Mouse (Mus musculus) forebrain, postnatal 0 days (tissue): ENCODE measurements at regions not wholly inside any gene's neighbourhood (a gene's known extent, or its start where the extent isn't known, plus 50 kb on each side); places are given as distances from the start of the nearest gene placed in this dataset.

Source experiments
- ATAC-seq: fragments of 200-750 bp; cut with Nextera tagmentation; 2 replicates; pipeline ENCODE4 v1.8.0; 2017; ENCODE audit warnings: mild to moderate bottlenecking, moderate library complexity
- DNase-seq: peaks from one replicate; pipeline ENCODE4 v3.0.0-alpha.2; 2015
- H3K27ac ChIP-seq: fragments of 300-500 bp; sonication (generic); 2 replicates; pipeline ENCODE4 v1.5.1; 2014; ENCODE audit warnings: low read depth, mild to moderate bottlenecking, antibody characterized with exemption, low read length, moderate library complexity, mixed read lengths
- H3K27me3 ChIP-seq: fragments of 300-500 bp; sonication (generic); 2 replicates; pipeline ENCODE4 v1.6.1; 2014; ENCODE audit warnings: mild to moderate bottlenecking, low read length, mixed read lengths; ENCODE audit not compliant: insufficient read depth
- H3K36me3 ChIP-seq: fragments of 300-500 bp; sonication (generic); 2 replicates; pipeline ENCODE4 v1.6.1; 2014; ENCODE audit warnings: mild to moderate bottlenecking, moderate library complexity; ENCODE audit not compliant: insufficient read depth
- H3K4me1 ChIP-seq: fragments of 300-500 bp; sonication (generic); 2 replicates; pipeline ENCODE4 v1.6.1; 2014; ENCODE audit warnings: antibody characterized with exemption; ENCODE audit not compliant: insufficient read depth
- H3K4me2 ChIP-seq: fragments of 300-500 bp; sonication (generic); 2 replicates; pipeline ENCODE4 v1.6.1; 2014; ENCODE audit warnings: low read depth, mild to moderate bottlenecking, moderate library complexity
- H3K4me3 ChIP-seq: fragments of 300-500 bp; sonication (generic); 2 replicates; pipeline ENCODE4 v1.5.1; 2014; ENCODE audit warnings: low read depth, low read length, mixed read lengths
- H3K9ac ChIP-seq: fragments of 300-500 bp; sonication (generic); 2 replicates; pipeline ENCODE4 v1.6.1; 2014; ENCODE audit warnings: mild to moderate bottlenecking
- H3K9me3 ChIP-seq: fragments of 300-500 bp; sonication (generic); 2 replicates; pipeline ENCODE4 v1.6.1; 2016; ENCODE audit warnings: low read length
- CTCF ChIP-seq: sonication (generic); IDR thresholded peaks from 2 replicates; pipeline ENCODE4 v1.5.1; 2016; ENCODE audit warnings: antibody characterized with exemption, control low read depth, low read depth
- WGBS: fragments of 180-500 bp; shearing (Covaris S2); extraction: QIAGEN DNeasy Blood & Tissue Kit; methylation state at CpG from one replicate; pipeline ENCODE4 v1.1.7; 2014; 5-methylcytosine and 5-hydroxymethylcytosine counted together

GRCm38 (mm10) chr5:141131906-141132305 is 109.4 kb upstream of the Sdk1 start:
- Histone ChIP-seq H3K4me2 (no peak overlapping the region), H3K4me3 (no peak overlapping the region), H3K9ac (no peak overlapping the region), H3K27me3 (no peaks in the 10 kb centered on the region), H3K36me3 (no peaks in the 10 kb centered on the region), H3K9me3 (no peaks in the 10 kb centered on the region), H3K27ac (no peak overlapping the region), H3K4me1 (no peaks in the 10 kb centered on the region)
- DNase-seq = no peak
- no peak for ATAC-seq
- no peak for TF ChIP-seq CTCF
- WGBS = 54% methylated on average over 9 of the region's 9 CpGs

DNA sequence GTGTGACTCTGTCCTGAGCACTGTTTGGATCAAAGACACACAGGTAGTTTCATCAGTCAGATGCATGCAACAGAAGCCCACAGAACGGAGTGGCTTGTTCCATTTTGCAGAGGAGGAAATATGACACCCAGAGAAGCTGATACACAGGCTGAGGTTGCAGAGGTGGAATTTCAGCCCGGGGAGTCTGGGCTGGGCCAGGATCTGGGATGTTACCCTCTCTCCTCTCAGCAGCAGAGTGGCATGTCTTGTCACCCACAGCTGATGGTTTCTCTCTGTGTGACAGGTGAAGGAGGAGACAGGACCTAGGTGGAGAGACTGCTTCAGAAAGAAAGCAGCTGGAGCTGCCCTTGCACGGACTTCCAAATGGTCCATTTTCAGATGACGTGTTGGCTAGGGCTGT is 105.1 kb upstream of the Sdk1 start:
- no peak overlapping the region for H3K27ac ChIP-seq
- no peak overlapping the region for H3K4me2 ChIP-seq
- peaks cover 4% of the 10 kb centered on the region; the same call in 1 of the 2 replicates for H3K4me1 ChIP-seq
- no peaks in the 10 kb centered on the region for H3K36me3 ChIP-seq
- no peaks in the 10 kb centered on the region for H3K9me3 ChIP-seq
- DNase-seq (no peak), ATAC-seq (no peak)
- TF ChIP-seq CTCF = no peak
- H3K9ac ChIP-seq = no peak overlapping the region
- no peaks in the 10 kb centered on the region for H3K27me3 ChIP-seq
- 58% methylated on average over 4 of the region's 4 CpGs for WGBS
- H3K4me3 ChIP-seq = no peak overlapping the region

DNA sequence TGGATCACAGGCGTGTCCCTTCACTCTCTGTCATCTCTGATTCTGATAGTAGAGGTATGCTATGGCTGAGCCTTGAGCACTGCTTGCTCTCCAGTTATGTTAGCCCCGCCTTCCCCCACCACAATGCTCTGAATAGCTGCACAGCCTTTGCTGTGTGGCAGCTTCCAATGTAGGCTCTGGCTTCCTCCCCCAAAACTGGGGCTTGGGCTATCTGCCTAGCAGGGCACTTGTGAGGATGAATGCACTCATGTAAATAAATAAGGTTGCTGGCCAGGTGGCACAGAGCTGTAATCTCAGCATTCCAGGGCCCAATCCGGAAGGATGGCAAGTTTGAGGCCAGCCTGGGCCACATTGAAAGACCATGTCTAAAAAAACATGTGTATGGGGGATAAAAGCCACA is 103.6 kb upstream of the Sdk1 start:
- no peak for ATAC-seq
- Histone ChIP-seq H3K27me3 (no peaks in the 10 kb centered on the region), H3K27ac (no peak overlapping the region), H3K9ac (no peak overlapping the region), H3K4me2 (no peak overlapping the region), H3K9me3 (no peaks in the 10 kb centered on the region), H3K4me1 (peaks cover 4% of the 10 kb centered on the region; the same call in 1 of the 2 replicates), H3K4me3 (no peak overlapping the region), H3K36me3 (no peaks in the 10 kb centered on the region)
- WGBS = 58% methylated on average over 3 of the region's 3 CpGs
- no peak for TF ChIP-seq CTCF
- DNase-seq = no peak

GRCm38 (mm10) chr5:141138771-141139360 is 102.4 kb upstream of the Sdk1 start:
- Histone ChIP-seq H3K4me1 (peaks cover 4% of the 10 kb centered on the region; the same call in 1 of the 2 replicates), H3K27me3 (no peaks in the 10 kb centered on the region), H3K4me3 (no peak overlapping the region), H3K36me3 (no peaks in the 10 kb centered on the region), H3K27ac (peak overlapping the region; percentile 55), H3K4me2 (peak overlapping the region; percentile 23), H3K9ac (peak overlapping the region; percentile 28; the same call in 1 of the 2 replicates), H3K9me3 (no peaks in the 10 kb centered on the region)
- 35% methylated on average over 12 of the region's 12 CpGs for WGBS
- ATAC-seq (peak; percentile 83), DNase-seq (no peak)
- no peak for TF ChIP-seq CTCF

DNA sequence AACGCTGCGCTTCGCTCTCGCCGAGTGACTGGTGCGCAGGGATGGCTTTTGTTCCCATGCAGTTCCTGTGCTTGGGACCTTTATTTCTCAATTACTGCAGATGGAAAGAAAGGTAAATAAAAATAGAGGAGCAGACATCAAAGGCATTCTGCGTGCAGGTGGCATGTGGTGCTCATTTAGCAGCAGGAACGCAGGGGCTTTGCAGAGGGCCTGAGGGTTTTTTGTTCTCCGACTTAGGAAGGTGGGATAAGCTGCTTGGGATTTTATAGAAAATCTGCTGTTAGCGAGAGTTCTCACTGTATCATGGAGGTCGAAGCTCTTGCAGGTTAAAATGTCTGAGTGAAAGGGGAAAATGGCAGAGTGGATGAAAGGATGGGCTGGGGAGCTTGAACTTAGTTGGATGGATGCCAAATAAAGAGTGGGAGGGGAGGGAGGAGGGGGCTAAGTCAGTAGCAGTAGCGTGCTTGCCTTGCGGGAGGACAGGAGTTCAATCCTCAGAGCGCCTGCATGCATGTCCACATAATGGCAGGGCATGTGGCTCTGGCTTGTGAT is 101.9 kb upstream of the Sdk1 start:
- no peaks in the 10 kb centered on the region for H3K27me3 ChIP-seq
- peak overlapping the region; percentile 23 for H3K4me2 ChIP-seq
- H3K36me3 ChIP-seq = no peaks in the 10 kb centered on the region
- H3K4me1 ChIP-seq = peaks cover 4% of the 10 kb centered on the region; the same call in 1 of the 2 replicates
- DNase-seq = peak; percentile 62
- no peaks in the 10 kb centered on the region for H3K9me3 ChIP-seq
- peak overlapping the region; percentile 55 for H3K27ac ChIP-seq
- TF ChIP-seq CTCF = no peak
- WGBS = 8% methylated on average over 14 of the region's 14 CpGs
- H3K9ac ChIP-seq = peak overlapping the region; percentile 28; the same call in 1 of the 2 replicates
- H3K4me3 ChIP-seq = no peak overlapping the region
- ATAC-seq = peak; percentile 8; the same call in 1 of the 2 replicates

DNA sequence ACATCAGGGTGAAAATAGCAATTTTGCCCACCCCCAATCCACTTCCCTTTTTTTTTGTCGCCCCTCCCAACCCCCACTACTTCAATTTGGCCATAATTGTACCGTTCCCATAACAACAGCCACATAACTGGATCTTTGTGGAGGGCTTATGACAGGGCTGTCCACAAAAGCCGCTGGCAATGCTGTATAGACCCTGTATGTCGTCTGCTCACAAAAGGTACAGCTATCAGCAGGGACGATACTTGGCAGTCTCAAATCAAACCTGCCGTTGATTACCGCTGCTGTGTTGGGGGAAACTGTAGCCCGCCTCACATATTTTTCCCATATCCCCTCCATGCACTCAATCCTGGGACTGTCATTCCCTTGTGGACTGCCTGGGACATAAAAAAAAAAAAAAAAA is 80.9 kb upstream of the Sdk1 start:
- Histone ChIP-seq H3K9me3 (no peaks in the 10 kb centered on the region), H3K27me3 (no peaks in the 10 kb centered on the region), H3K4me1 (no peaks in the 10 kb centered on the region), H3K4me2 (no peak overlapping the region), H3K36me3 (no peaks in the 10 kb centered on the region), H3K27ac (no peak overlapping the region), H3K9ac (no peak overlapping the region), H3K4me3 (no peak overlapping the region)
- TF ChIP-seq CTCF = no peak
- WGBS = 36% methylated on average over 8 of the region's 8 CpGs
- DNase-seq (peak; percentile 37), ATAC-seq (peak; percentile 45; the same call in 1 of the 2 replicates)

DNA sequence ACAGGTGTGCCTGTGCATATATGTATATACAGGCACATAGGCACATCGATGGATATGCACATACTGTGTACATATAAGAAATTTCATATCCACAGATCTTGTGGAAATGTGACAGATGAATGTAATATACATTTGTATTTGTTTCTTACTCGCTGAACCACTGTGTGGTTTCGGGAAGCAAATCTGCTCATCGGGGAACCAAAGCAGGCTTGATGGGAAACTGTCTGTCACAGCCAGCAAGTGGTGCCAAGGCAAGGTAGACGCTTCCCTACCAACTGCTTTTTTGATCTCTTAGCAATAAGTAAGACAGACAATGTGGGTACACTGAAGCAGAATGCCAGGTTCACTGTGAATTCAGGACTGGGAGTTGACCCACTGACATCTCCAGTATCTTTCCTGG is 80.3 kb upstream of the Sdk1 start:
- ATAC-seq (no peak), DNase-seq (peak; percentile 43)
- Histone ChIP-seq H3K4me2 (no peak overlapping the region), H3K27ac (no peak overlapping the region), H3K9me3 (no peaks in the 10 kb centered on the region), H3K4me1 (no peaks in the 10 kb centered on the region), H3K27me3 (no peaks in the 10 kb centered on the region), H3K36me3 (no peaks in the 10 kb centered on the region), H3K9ac (no peak overlapping the region), H3K4me3 (no peak overlapping the region)
- WGBS = 57% methylated on average over 5 of the region's 5 CpGs
- TF ChIP-seq CTCF = no peak
